Mouse (Mus musculus): ENCODE data around the gene Kcnc1. TPM values are rescaled to one million over a fixed set of nuclear protein-coding genes. Genes with fewer than 3 reads are reported as not detected.

The Kcnc1 gene
- total RNA-seq (2014; fragmentation: Nextera tagmentation) (2.9 TPM in 1 of 2 replicates, not detected in the other), total RNA-seq (2017) (0.09 TPM in 1 of 2 replicates, not detected in the other)

DNA sequence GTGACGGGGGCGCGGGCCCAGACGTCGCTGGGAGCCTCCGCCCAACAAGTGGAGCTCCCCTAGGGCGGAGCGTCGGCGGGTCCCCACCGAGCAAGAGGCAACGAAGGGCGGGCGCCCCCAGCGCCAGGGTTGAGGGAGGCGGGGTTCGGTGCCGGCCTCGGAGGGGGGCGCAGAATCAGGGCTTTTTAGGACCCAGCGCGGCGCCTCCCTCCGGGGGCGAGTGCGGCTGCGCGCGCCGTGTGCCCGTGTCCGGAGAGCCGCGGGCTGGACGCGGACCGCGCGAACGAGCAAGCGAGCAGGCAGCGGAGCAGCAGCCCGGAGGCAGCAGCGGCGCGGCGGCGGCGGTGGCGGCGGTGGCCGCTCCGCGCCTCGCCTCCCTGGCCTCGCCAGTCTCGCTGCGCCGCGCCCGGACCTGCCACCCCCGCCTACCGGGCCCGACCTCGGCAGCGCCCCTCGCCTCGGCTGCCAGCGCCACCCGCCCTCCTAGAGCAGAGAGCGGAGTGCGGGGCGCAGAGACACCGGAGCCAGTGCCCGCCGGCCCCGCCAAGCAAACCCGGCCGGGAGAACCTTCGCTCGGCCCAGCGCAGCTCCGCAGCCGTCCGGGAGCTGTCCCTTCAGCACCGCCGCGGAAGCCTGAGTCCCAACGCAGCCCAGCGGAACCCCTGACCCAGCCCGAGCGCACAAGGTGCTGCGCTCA, at the start of gene Kcnc1:
Gene Kcnc1 (plus strand): TSS at position 267 of the 697 bp plus-strand sequence.
- peak; percentile 73 for ATAC-seq (replicated peaks; ENCODE audit: poor library complexity, severe bottlenecking)

DNA sequence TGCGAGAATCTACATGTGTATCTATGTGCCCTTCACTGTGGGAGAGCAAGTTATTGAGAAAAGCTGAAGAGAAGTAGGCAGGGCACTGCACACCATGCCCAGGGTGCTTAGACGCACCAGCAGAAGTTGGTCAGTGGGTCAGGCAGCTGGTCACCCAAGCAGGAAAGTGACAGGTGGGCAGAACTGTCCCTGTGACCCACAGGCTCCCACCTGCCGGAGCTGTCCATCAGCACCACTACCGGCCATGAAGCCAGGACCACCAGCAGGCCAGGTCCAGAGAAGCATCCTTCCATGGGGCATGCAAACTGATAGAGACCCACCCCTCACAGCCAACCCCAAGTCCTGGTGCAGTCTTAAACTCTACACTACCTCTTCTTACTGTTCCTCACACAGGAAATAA, 48.6 kb upstream of the Kcnc1 start:
- ATAC-seq (replicated peaks; ENCODE audit: poor library complexity, severe bottlenecking) = no peak

GRCm38 (mm10) chr7:46348813-46349212, 47.5 kb upstream of the Kcnc1 start:
- no peak for ATAC-seq (replicated peaks; ENCODE audit: poor library complexity, severe bottlenecking)

- ATAC-seq (replicated peaks; ENCODE audit: poor library complexity, severe bottlenecking) = no peak
These were observed 46.1 kb upstream of the Kcnc1 start for GRCm38 (mm10) chr7:46350119-46350702.

DNA sequence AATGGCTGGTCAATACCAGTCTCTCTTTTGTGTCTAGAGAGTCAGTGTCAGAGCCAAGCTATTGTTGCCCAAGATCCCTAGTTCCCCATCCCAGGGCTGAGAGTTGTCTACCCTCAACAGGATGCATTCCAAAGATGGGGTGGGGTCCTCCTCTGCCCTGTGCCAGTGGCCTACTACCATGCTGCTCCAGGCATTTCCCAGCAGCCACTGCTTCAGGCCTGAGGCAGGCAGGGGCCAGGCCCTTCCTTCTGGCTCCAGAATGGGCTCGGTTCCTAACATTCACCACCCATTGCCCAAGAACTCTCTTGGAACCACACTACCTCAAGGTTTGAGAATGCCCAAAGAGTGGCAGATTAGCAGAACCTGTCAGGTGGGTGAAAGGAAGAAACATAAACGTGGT, 43.5 kb upstream of the Kcnc1 start:
- no peak for ATAC-seq (replicated peaks; ENCODE audit: poor library complexity, severe bottlenecking)

GRCm38 (mm10) chr7:46353216-46353615, 43.1 kb upstream of the Kcnc1 start:
- ATAC-seq (replicated peaks; ENCODE audit: poor library complexity, severe bottlenecking) = no peak

- no peak for ATAC-seq (replicated peaks; ENCODE audit: poor library complexity, severe bottlenecking)
These were observed 42.4 kb upstream of the Kcnc1 start for GRCm38 (mm10) chr7:46353875-46354274.

- ATAC-seq (replicated peaks; ENCODE audit: poor library complexity, severe bottlenecking) = no peak
These were observed 34.5 kb upstream of the Kcnc1 start for GRCm38 (mm10) chr7:46361776-46362175.

- ATAC-seq (replicated peaks; ENCODE audit: poor library complexity, severe bottlenecking) = no peak
These were observed 32.1 kb upstream of the Kcnc1 start for GRCm38 (mm10) chr7:46364154-46364553.

GRCm38 (mm10) chr7:46365810-46366209, 30.5 kb upstream of the Kcnc1 start:
- no peak for ATAC-seq (replicated peaks; ENCODE audit: poor library complexity, severe bottlenecking)

DNA sequence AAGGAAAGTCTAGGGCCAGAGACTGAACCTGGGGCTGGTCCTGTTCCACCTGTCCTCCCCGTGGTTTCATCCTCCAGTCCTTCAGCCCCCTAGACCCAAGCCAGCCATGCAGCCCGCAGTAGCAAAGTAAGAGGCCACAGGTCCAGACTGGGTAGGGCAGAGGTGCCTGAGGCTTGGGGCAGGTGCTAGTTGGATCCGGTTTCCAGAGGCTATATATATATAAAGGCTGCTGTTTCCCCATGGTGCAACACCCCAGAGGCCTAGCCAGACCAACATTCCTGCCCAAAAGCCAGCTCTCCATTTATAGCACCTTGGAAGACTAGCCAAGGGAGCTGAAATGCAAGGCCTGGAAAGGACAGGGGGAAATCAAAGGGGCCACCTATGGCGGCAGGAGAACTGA, 25.2 kb upstream of the Kcnc1 start:
- no peak for ATAC-seq (replicated peaks; ENCODE audit: poor library complexity, severe bottlenecking)

GRCm38 (mm10) chr7:46376172-46377007, 19.9 kb upstream of the Kcnc1 start, which contains the start of gene Myod1:
Myod1 (plus strand) TSS chr7:46376474.
- ATAC-seq (replicated peaks; ENCODE audit: poor library complexity, severe bottlenecking) = no peak

- peak; percentile 37 for ATAC-seq (replicated peaks; ENCODE audit: poor library complexity, severe bottlenecking)
These were observed 19.3 kb upstream of the Kcnc1 start for GRCm38 (mm10) chr7:46377008-46377346.

GRCm38 (mm10) chr7:46378123-46378522, 18.2 kb upstream of the Kcnc1 start:
- ATAC-seq (replicated peaks; ENCODE audit: poor library complexity, severe bottlenecking) = no peak; the same call in 1 of the 2 replicates

DNA sequence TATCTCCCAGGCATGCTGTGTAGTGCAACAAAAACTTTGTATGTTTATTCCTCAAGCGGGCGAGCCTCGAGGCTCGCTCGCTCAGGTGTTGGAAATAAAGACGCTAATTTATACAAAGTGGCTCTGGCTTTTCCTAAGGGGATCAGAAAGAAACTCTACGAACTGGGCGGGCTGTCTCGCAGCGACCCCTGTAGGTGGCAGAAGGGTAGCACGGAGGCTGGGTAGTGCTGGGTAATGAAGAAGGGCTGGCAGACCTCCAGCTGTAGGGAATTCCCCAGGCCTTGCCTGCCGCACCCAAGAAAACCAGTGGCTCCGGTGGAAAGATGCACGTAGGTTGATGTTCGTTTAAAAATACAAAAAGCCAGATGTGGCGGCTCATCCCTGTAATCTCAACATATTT, 17.3 kb upstream of the Kcnc1 start:
- ATAC-seq (replicated peaks; ENCODE audit: poor library complexity, severe bottlenecking) = peak; percentile 67

DNA sequence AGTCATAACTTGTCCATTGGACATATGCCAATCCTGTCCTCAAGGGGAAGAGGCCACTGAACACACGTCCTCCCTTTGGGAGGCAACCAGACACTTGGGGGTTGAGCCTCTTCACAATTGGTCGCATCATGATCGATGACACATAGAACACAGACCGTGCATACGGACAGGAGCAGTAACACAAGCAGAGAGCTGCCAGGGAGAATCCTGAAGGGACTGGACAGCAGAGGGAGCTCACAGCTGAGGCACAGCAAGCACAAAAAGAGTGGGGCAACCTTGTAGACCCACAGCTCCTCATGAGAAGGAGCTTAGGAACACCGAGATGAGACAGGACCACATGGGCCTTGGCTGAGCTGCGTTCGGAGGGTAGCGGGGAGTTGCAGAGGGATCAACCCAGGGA, 15.7 kb upstream of the Kcnc1 start:
- no peak for ATAC-seq (replicated peaks; ENCODE audit: poor library complexity, severe bottlenecking)

DNA sequence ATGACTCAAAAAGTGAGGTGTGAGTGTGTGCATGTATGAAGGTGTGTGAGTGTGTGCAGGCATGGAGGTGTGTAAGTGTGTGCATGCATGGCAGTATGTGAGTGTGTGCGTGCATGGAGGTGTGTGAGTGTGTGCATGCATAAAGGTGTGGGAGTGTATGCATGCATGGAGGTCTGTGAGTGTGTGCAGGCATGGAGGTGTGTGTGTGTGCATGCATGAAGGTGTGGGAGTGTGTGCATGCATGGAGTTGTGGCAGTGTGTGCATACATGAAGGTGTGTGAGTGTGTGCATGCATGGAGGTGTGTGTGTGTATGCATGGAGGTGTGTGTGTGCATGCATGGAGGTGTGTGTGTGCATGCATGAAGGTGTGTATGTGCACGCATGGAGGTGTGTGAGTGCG, 8.9 kb upstream of the Kcnc1 start:
- ATAC-seq (replicated peaks; ENCODE audit: poor library complexity, severe bottlenecking) = no peak

DNA sequence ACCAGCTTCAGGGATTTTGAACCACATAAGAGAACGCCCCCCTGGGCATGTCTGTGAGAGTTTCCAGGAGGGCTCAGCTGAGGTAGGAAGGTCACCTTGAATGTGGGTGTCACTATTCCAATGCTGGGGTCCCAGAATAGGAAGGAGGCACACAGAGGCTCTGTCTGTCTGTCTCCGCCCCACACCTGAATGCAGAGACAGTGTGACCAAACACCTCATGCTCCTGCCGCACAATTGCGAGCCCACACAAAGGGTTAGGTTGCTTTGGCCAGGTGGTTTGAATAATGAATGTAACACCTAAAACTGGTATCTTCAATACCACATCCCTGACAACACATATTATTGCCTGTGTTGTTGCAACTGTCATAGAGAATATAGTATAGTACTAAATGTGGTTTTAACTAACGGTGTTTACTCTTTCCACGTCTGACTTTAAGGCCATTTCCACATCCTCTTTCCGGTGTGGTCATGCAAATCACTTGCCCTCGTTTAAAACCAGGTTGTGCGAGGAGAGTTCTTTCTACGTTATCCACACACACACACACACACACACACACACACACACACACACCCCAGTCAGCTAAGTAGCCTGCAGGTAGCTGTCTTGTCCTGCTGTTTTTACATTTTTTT, 6.7 kb upstream of the Kcnc1 start:
- peak; percentile 61 for ATAC-seq (replicated peaks; ENCODE audit: poor library complexity, severe bottlenecking)

GRCm38 (mm10) chr7:46390226-46390625, 6.1 kb upstream of the Kcnc1 start:
- ATAC-seq (replicated peaks; ENCODE audit: poor library complexity, severe bottlenecking) = 0 out of 2 replicates have a peak, but pooled peaks have one; percentile 28

- peak; percentile 35 for ATAC-seq (replicated peaks; ENCODE audit: poor library complexity, severe bottlenecking)
These were observed 4.6 kb upstream of the Kcnc1 start for GRCm38 (mm10) chr7:46391701-46392100.

- peak; percentile 38 for ATAC-seq (replicated peaks; ENCODE audit: poor library complexity, severe bottlenecking)
These were observed 3.2 kb upstream of the Kcnc1 start for GRCm38 (mm10) chr7:46393116-46393515.

Data from granulocyte monocyte progenitor cell, adult 5-6 weeks (primary cell).